Mouse (Mus musculus) layer of hippocampus, postnatal 36 days (tissue): ENCODE data around the gene Fam43b. TPM values are rescaled to one million over a fixed set of nuclear protein-coding genes. Genes with fewer than 3 reads are reported as not detected.
"Not testable (repeated sequence)": the region's sequence is repeated elsewhere in the genome, so short reads cannot be mapped to it uniquely, and the experiment has no call there.

ENCODE experiments used
- DNase-seq, 2 experiments: peaks; one replicate each; pipeline ENCODE4 v3.0.0; 2022
- total RNA-seq, 2 experiments: library from RNA; stranded (reverse); gene quantifications; 2 replicates each; pipeline ENCODE4 v1.2.3; 2021

The Fam43b gene
- 10 to 100 TPM; 31.2 to 31.3 TPM for total RNA-seq

DNA sequence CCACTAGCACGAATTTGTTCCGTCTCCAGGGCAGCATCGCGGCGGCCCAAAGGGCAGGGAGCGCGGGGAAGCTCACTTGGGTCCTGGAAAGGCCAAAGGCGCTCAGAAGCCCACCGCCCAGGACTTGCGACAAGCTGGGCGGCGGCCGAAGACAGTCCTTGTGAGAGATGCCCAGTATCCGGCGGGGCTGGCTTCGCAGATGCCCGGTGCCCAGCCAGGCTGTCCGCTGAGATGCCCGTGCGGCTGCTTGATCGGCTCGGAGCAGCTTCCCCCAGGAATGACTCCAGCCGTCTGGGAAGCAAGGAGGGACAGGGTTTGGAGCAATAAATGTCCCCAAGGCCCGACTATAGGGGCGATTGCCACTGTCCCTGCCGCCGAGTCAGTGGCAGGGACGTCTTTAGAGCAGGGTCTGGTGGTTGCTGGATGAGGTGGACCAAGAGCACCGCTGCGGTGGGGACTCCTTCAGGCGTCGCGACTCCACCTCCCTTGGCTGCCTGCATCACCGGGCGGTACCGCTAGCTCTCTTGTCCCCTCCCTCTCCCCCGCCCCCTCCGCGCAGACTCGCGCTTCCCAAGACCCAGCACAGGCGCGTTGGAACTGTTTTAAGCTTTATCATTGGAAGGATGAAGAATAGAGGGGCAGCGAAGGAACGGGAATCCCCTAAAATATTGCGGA lies at the start of gene Fam43b:
TSS of gene Fam43b (minus strand) at position 558 of the 675 bp plus-strand sequence.
- peak; percentile 74 to 82 for DNase-seq

DNA sequence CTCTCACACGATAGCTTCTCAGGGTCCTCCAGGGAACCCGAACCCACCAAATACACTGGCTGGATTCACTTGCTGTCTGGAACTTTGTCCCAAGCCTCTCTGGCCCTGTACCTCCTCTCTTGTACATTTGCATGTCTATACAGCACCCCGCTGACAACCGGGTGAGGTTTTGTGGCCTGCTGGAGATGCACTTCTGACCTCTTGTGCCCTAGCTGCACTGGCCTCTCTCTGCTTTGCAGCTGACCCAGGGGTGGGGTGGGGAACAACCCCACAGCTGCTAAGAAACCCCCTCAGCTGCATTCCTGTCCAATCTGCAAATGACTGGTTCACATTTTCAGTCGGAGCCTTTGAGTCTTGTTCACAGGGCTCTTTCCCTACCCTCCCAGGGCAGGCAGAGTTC lies 48.6 kb upstream of the Fam43b start:
- DNase-seq: no peak

DNA sequence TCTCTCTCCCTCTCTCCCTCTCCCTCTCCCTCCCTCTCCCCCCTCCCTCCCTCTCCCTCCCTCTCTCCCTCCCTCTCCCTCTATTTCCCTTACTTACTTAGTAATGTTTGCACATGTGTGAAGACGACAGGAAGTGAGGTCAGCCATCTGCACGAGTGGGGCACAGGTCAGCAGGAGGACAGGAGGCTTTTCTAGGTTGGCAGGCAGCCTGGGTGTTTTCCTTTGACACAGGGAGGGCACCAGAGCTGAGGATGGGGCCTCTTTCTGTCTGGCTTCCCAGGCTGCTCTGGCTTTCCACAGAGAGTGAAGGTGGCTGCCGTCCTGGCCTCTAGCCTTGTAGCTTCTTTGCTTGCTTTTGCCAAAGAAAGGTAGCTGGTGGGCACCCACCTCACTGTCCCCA lies 43.7 kb upstream of the Fam43b start:
- DNase-seq: no peak

DNA sequence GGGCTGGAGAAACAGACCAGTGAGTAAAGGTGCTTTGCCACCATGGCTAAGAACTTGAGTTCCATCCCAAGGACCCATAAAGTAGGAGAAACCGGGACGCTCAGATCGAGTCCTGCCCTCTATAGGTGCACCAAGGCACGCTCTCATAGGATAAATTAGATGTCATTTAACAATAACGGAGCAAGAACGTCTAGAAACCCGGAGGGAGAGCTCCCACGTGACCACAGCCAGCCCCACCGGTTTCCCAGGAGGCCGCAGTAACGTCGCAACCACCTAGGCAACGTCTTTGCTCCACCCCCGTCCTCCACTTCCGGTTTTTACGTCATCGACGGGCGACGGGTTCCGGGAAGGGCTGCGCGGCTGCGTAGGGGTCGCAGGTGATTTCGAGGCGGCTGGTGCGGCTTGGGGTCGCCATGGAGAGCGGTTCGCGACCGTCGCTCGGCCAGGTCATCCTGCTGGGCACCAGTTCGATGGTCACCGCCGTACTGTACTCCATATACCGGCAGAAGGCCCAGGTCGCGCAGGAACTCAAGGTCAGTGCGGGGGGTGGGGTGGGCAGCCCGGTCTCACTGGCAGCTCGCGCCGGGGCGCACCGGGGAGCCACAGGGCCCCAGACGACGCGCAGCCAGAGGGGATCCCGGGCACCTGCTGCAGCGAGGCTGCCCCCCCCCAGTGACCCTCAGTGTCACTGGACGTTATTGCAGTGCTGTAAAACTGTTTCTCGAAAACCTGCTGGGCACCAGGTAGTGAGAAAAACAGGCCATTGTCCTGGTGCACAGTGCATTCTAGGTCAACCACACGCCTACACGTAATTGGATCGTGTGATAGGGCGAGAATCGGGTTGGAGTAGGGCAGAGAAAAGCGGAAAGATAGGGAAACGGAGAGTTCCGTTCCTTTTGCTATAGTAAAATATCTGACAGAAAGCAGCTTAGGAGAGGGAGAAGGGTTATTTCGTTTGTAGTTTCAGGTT lies 38.3 kb upstream of the Fam43b start, which contains the start of gene Mul1:
TSS of gene Mul1 (plus strand) at position 325 of the 970 bp plus-strand sequence.
- peak; percentile 97 for DNase-seq

DNA sequence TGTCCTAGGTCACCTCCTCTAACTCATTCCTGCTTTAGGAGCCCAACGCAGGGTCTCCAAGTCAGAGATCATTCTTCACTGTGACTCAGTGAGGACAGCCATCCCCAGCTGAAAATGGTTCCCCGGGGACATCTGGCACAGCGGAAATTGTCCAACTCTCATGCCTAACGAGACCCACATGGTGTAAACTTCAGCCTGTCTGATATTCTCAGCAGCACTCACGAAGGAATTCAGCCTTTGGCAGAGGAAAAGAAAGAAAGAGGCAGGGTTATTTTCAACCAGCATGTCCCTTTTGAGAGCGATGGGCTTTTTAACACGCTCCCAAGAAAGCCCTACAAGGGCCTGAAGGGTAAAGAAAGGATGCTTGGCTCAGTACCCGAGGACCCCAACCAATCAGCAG lies 35.0 kb upstream of the Fam43b start:
- DNase-seq: no peak

DNA sequence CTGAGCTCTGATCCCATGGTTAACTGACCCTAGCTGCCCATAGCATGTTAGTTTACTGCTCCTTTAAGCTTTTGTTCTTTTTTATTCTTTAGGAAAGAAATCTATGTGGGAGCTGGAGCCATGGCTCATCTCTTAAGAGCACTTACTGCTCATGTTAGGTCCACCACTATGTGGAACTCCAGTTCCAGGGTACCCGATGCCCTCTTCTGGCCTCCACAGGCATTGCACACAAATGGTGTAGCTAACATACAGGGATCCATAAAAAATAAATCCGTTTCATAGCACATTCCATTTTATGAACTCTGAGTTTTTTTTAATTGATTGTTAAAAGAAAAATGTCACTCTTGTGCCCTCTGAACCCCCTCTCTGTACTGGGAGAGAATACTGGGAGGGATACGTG lies 33.5 kb upstream of the Fam43b start:
- DNase-seq: no peak

DNA sequence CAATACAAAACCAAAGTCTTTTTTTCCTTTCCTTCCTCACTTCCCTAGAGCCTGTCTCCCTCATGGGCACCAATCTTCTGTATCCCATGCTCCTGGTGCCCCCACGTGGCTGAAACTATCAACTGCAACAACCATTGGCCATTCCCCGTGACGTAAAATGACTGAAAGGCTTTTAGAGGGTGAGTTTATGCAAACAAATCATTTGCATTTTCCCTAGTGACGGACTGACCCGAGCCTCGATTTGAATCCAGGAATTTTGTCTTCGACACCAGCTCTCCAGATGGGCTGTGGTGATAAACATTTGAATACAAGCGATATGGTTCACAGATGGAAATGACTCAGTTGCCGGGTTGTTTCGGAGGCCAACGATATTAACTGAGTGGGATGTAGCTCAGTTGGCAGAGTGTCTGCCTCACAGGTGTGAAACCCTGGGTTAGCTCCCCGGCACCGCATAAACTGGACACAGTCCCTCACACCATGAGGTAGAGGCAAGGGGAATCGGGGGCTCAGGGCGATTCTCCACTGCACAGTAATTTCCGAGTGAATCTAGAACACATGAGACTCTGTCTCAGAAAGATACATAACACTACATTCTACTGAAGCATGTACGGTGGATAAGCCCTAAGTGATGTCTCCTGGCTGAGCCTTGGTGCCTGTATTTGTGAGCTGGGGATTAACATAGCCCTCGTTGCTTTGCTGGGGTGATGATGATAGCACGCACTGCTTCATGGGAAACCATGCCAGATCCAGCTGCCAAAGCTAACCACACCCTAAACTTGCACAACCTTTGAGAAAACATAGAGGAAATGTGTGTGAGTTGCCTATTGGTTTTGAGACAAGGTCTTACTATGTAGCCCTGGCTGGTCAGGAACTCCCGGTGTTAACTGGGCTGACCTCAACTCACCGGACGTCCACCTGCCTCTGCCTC lies 30.7 kb upstream of the Fam43b start:
- peak; percentile 88 to 91 for DNase-seq

DNA sequence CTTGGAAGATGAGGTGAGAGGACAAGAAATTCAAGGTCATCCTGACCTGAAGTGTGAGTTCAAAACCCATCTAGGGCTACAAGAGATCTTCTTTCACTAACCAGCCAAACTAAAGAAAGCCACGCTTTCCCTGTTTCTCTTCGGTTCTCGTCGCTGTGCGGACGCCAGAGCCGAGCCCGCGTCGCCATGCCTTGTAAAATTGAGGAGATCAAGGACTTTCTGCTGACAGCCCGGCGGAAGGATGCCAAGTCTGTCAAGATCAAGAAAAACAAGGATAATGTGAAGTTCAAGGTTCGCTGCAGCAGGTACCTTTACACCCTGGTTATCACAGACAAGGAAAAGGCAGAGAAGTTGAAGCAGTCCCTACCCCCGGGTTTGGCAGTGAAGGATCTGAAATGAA lies 29.3 kb upstream of the Fam43b start:
- not testable (repeated sequence) for DNase-seq

DNA sequence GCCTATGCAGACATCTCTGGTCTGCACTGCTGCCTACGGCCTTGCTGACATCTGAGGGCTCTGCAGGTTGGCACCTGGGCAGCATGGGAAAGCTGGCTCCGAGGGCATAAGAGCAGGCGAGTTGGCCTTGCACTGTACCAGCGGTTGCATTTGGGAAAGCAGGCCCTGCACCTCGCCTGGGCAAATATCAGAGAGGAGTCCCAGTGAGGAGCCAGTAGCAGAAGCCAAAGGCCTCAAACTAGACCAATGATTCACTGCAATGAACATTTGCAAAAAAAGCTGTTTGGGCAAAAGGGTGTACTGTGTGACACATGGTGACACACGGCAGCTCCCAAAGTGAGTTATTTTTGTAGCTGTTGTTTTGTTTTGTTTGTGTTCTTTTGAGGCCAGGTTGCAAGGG lies 28.7 kb upstream of the Fam43b start:
- DNase-seq: no peak

DNA sequence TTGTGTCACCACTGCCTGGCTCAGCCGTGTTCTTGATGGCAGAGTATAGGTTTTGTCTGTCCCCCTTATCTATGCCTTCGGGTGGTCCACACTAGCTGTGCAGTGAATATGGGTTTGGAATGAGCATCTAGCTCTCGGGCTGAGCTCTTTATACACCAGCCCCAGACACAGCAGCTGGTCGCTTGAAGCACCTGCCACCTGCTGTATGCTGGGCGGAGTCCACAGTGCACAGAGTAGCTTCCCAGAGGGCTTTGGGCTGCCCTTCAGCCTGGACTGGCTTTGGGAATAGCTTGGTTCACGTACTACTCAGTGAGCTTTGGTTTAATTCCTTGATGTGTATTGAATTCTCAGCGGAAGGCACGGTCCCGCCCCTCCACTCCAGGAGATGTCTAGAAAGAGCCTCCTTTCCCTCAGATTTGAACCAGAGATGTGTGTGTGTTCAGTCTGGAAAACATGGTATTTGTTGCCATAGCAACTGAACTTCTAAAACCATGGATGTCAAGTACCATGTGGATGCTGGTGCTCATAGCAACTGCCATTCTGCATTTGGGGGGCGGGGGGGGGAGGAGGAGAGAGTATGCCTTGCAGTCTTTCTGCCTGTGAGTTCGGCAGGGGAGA lies 22.1 kb upstream of the Fam43b start:
- no peak for DNase-seq

DNA sequence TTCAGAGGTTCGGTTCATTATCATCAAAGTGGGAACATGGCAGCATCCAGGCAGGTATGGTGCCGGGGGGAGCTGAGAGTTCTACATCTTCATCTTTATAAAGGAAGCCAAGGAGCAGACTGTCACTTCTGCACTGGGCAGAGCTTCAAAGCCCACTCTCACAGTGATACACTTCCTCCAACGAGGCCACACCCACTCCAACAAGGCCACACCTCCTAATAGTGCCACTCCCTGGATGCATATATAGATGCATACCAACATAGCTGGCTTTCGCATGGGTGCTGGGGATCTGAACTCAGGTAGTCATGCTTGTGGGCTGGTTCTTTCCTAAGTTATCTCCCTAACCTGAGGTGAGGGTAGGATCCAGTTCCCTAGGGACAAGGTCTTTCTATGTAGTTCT lies 21.6 kb upstream of the Fam43b start:
- DNase-seq: no peak

DNA sequence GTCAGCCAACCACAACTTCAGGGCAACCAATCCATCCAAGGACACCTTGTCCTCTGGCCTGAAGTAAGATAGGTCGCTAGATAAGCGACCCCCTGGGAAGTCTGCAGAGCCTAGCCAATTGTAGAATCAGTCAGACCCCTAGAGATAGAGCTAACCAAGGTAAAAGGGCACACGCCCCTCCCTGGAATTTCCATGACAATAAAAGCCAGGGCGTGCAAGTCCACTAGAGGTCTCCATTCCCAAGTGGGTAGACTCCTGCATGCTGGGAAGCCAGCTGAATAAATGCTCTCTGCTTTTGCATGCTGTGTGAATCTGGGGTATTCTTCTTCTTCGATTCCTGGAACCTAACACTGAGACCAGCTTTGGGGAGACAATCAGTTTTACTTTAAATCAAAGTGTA lies 20.1 kb upstream of the Fam43b start:
- no peak for DNase-seq

DNA sequence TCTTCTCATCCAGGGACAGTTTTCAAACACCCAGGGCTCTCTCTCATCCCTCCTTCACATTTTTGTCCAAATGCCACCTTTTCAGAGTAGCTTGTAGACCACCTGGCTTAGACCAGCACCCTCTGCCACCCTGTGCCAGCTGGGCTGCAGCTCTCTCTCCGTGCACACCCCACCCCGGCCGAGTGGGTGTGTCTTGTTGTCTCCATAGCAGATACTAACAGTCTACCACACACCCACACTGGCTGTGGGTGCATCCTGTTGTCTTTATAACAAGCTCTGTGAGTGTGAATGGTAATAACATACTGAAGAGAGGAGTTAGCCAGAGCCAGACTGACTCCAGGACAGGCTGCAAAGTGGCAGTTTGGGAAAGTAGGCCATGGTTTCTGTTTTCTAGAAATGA lies 19.7 kb upstream of the Fam43b start:
- peak; percentile 44 to 49 for DNase-seq

DNA sequence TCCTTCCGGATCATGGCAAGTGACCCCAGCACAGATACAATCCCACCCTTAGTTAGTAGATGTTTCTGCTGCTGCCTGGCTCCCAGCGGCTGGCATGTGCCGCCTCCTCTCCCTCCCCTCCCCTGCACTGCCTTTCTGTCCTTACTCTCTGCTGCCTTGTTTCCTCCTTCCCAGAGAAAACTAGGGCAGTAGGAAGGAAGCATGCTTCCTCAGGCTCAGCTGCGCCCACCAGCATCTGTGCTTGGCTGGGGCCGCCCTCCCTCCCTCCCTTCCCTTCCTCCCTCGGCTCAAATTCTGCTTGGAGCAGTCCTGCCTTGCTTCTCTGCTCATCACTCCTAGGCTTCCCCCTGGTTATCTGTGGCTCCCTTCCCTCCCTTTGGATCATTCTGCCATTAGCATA lies 18.4 kb upstream of the Fam43b start:
- peak; percentile 27 to 47 for DNase-seq

DNA sequence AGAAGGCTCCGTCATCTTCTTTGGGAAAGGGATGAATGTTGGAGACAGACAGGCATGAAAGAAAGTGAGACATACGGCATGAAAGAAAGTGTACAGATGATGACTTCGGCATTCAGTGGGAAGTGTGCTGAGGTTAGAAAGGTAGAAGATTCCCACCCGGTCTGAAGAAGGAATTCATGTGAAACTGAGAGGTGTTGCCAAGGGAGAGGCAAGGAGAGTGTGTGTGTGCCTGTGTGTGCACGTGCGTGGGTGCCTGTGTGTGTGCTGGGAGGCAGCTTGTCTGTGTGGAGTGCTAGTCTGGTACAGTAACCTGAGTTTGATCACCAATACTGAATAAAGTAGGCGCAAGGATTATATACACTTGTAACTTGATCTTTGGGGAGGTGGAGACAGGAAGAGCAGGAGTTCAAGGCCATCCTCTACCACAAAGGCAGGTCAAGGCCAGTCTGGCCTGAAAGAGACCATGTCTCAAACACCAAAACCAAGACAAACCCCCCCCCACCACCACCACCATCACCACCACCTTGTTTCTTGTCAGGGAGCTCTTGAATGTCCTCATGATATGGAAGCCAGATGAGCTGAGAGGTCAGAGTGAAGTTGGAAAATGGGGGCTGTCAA lies 15.3 kb upstream of the Fam43b start:
- DNase-seq: no peak

DNA sequence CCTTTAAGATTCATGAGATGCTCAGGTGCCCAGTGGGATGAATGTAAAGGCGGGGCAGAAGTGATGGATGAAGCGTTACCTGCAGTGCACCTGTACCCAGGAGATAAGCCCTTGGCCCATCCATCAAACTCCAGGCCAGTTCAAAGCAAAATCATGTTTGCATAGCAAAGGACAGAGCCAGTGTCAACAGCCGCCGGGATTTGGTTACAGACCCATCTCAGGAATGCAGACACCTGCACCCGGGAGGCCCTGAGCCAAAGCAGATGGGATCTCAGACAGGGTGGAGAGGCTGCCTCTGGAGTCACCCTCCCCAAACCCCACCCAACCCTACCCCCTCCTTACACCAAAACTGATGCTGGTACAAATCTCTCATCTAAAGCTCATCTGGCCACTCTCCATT lies 14.7 kb upstream of the Fam43b start:
- DNase-seq: no peak

DNA sequence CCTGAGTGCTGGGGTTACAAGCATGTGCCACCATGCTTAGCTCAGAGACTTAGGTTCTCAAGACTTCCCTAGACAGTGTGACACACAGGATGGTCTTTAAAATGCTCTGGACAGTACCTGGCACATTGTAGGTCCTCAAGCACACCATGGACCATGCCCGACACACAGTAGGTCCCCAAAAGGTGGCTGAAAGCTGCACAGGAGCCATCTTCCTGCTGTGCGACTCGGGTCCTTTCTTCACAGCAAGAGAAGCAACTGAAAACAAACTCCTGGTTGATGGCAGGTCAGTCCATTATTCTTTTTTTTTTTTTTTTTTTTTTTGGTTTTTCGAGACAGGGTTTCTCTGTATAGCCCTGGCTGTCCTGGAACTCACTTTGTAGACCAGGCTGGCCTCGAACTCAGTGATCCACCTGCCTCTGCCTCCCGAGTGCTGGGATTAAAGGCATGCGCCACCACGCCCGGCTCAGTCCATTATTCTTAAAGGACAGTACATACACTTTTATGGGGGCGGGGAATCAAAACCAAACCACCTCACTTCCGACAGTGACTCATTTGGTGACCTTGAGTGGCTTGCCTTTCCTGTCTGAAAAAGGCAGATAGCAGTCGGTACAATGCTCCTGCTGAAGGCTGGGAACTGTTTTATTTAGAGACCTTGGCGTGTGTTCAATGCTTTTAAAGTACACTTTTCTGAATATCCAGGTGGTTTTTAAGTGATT lies 11.3 kb upstream of the Fam43b start:
- DNase-seq: no peak

DNA sequence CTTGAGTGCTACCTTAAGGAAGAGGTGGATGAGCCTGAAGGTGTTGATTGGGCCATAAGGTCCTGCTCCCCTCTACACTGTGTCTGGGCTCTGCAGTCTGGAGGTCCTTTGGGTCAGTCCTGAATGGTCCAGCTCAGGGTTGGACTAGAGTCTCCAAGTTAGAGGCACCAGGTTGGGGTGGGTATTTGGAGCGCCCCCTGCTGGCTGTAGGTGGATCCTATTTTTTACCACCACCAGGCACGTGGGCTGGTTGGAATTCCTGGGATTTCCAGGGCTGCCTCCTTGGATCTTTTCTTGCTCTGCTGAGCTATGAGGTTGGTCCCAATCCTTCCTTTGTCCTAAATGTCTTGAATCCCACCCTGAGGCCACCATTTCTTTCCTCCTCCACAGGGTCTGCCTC lies 8.5 kb upstream of the Fam43b start:
- no peak for DNase-seq

DNA sequence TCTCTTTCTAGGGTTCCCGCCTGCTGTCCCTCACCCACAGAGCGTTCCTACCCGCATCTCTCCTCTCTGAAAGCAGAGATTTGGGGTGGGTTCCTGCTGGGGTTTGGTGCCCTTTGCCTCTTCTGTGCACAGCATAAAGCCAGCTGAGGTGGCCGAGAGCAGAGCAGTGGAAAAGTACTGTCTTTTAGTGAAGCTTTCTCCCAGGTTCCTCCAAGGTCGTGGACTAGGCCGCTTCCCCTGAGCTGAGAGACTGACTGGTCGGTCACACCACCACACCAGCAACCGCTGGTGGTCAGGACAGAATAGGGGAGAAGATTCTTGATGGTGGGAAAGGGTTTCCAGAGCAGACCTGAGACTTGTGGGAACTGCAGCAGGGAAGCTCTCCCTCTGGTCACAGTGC lies 383 bp upstream of the Fam43b start:
- DNase-seq: no peak

DNA sequence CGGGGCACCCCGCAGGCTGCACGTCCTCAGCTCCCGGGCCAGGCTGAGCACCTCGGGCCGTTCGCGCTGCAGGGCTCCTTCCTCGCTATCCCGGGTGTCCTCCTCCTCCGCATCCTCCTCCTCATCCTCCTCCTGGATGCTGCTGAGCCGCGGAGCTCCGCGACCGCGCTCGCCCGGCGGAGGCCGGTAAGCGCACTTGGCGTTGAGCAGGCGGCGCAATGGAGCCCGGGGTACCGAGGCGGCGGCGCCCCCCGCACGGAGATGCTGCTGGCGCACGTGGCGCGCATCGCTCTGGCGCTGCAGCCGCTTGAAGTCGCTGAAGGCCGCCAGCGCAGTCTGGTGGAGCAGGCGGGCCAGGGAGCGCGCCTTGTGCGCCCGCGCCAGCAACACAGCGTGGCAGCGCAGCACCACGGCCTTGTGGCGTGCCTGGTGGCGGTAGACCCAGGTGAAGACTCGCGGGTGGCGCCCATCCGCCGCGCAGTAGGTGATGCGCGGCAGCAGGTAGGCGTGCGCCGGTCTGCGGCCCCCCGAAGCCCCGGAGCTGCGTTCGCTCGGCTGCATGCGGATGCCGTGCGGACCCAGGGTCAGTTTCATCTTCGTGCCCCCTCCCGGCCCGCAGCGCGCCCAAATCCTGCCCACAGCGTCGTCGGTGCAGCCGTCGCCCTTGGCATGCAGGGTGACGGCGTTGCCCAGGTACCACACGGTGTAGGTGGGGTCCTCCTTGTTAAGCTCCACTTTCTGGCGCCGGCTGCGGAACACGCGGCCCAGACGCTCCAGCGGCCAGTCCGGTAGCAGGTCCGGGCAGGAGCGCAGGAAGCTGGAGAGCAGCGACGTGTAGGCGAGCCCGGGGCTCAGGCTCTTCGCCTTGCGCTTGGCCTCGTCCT lies 999 bp downstream of the Fam43b start:
- DNase-seq: peak; percentile 56 to 60
